Mouse (Mus musculus) stomach, postnatal 0 days (tissue): ENCODE measurements around the gene Chn2.

Experiments
- CTCF ChIP-seq: IDR thresholded peaks from 2 replicates; pipeline ENCODE4 v1.5.1; 2016; ENCODE audit warnings: antibody characterized with exemption, low read depth, mild to moderate bottlenecking, moderate library complexity
- EP300 ChIP-seq: optimal IDR thresholded peaks from 2 replicates; pipeline ENCODE3; 2016; ENCODE audit warnings: antibody characterized with exemption

GRCm38 (mm10) chr6:54068882-54069281, 29.5 kb downstream of the Chn2 start:
- TF ChIP-seq EP300 (no peak), CTCF (no peak)
